Mouse (Mus musculus): ENCODE results near the gene Mastl.

Mastl gene

GRCm38 (mm10) chr2:23155777-23156607, at the start of gene Mastl, which contains the start of gene Yme1l1:
TSS of gene Mastl (minus strand) at chr2:23156024.
TSS of gene Yme1l1 (plus strand) at chr2:23156369.
- peak; percentile 98 for DNase-seq (ENCODE audit: low spot score)

GRCm38 (mm10) chr2:23202900-23203670, 47.3 kb upstream of the Mastl start:
- no peak for DNase-seq (ENCODE audit: low spot score)

- no peak for DNase-seq (ENCODE audit: low spot score)
Observed at GRCm38 (mm10) chr2:23201034-23201433, 45.2 kb upstream of the Mastl start.

- DNase-seq (ENCODE audit: low spot score) = no peak
Observed at GRCm38 (mm10) chr2:23194366-23194765, 38.5 kb upstream of the Mastl start.

- no peak for DNase-seq (ENCODE audit: low spot score)
Observed at GRCm38 (mm10) chr2:23172305-23172704, 16.5 kb upstream of the Mastl start.

- DNase-seq (ENCODE audit: low spot score) = no peak
Observed at GRCm38 (mm10) chr2:23156608-23157081, 821 bp upstream of the Mastl start.

- DNase-seq (ENCODE audit: low spot score) = no peak
Observed at GRCm38 (mm10) chr2:23155199-23155621, 614 bp downstream of the Mastl start.

GRCm38 (mm10) chr2:23119573-23119972, 36.3 kb downstream of the Mastl start:
- no peak for DNase-seq (ENCODE audit: low spot score)

- no peak for DNase-seq (ENCODE audit: low spot score)
Observed at GRCm38 (mm10) chr2:23102266-23102665, 53.6 kb downstream of the Mastl start.

GRCm38 (mm10) chr2:23097028-23097427, 58.8 kb downstream of the Mastl start:
- no peak for DNase-seq (ENCODE audit: low spot score)

- no peak for DNase-seq (ENCODE audit: low spot score)
Observed at GRCm38 (mm10) chr2:23092216-23092615, 63.6 kb downstream of the Mastl start.

- no peak for DNase-seq (ENCODE audit: low spot score)
Observed at GRCm38 (mm10) chr2:23084540-23084939, 71.3 kb downstream of the Mastl start.

GRCm38 (mm10) chr2:23078588-23078987, 77.2 kb downstream of the Mastl start:
- no peak for DNase-seq (ENCODE audit: low spot score)

GRCm38 (mm10) chr2:23077693-23078092, 78.1 kb downstream of the Mastl start:
- DNase-seq (ENCODE audit: low spot score) = no peak

- DNase-seq (ENCODE audit: low spot score) = no peak
Observed at GRCm38 (mm10) chr2:23076783-23077182, 79.0 kb downstream of the Mastl start.

- no peak for DNase-seq (ENCODE audit: low spot score)
Observed at GRCm38 (mm10) chr2:23075846-23076245, 80.0 kb downstream of the Mastl start.

GRCm38 (mm10) chr2:23071406-23071805, 84.4 kb downstream of the Mastl start:
- DNase-seq (ENCODE audit: low spot score) = no peak

- no peak for DNase-seq (ENCODE audit: low spot score)
Observed at GRCm38 (mm10) chr2:23070491-23070890, 85.3 kb downstream of the Mastl start.

GRCm38 (mm10) chr2:23068894-23069744, 86.7 kb downstream of the Mastl start:
- DNase-seq (ENCODE audit: low spot score) = peak; percentile 89

- DNase-seq (ENCODE audit: low spot score) = no peak
Observed at GRCm38 (mm10) chr2:23068370-23068737, 87.5 kb downstream of the Mastl start.

- peak; percentile 89 for DNase-seq (ENCODE audit: low spot score)
Observed at GRCm38 (mm10) chr2:23067552-23068369, 88.1 kb downstream of the Mastl start, which contains the start of gene Acbd5. TSS of gene Acbd5 (plus strand) at chr2:23068167.

Measured in left cerebral cortex, adult 11 months (tissue).